Mouse (Mus musculus): ENCODE data around the gene Elp5. TPM values are rescaled to one million over a fixed set of nuclear protein-coding genes. Genes with fewer than 3 reads are reported as not detected.

Elp5 gene
- polyA plus RNA-seq, 1 experiment from 2014 or later: 97.9 TPM

DNA sequence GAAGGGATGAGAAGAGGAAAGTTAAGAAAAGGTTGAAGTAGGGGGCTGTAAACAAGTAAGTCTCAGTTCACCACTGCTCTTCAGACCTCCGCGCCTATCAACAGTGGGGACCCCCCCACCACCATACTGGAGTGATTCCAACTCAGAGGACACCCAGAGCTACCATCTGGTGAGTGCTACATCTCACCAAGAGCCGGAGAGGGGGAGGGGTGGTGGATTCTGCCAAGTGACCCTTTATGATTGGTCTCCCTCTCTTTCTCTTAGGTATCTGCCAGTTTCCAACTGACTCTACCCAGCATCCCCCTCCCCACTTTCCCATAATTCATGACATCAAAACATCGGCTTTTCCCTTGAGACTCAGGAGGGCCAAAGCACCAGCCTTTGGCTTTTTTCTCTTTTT, 41.4 kb downstream of the Elp5 start:
- no peak overlapping the region for H3K4me3 ChIP-seq (replicated peaks; ENCODE audit: low read depth, low read length)

DNA sequence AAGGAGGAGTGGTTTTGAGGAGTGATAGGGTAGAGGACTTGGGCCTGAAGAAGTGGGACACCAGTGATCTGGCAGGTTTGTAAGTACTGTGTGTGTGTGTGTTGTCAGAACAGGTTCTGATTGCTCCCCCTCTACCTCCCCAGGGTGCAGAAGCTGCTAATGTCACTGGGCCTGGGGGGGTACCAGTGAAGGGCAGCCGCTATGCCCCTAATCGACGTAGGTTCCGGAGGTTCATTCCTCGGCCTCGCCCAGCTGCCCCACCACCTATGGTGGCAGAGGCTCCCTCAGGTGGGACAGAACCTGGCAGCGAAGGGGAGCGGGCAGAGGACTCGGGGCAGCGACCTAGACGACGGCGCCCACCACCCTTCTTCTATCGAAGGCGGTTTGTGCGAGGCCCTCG, 42.6 kb downstream of the Elp5 start:
- DNase-seq (ENCODE audit: low spot score): no peak
- ATAC-seq (replicated peaks; ENCODE audit: low FRiP score, low read depth): no peak
- WGBS: 91% methylated on average over 17 of the region's 17 CpGs
- no peaks in the 10 kb centered on the region for H3K9me3 ChIP-seq (replicated peaks; ENCODE audit: low read length)
- H3K27ac ChIP-seq: no peak overlapping the region
- no peak overlapping the region for H3K4me2 ChIP-seq (ENCODE audit: low read length)
- H3K4me3 ChIP-seq (replicated peaks; ENCODE audit: low read depth, low read length): no peak overlapping the region
- TF ChIP-seq CTCF (IDR thresholded peaks at IDR 0.05; ENCODE audit: low read depth): no peak
- no peaks in the 10 kb centered on the region for H3K36me3 ChIP-seq (ENCODE audit: insufficient read depth, low read length)
- no peak overlapping the region for H3K9ac ChIP-seq (ENCODE audit: low read depth, low read length)
- H3K27me3 ChIP-seq (ENCODE audit: insufficient read depth, low read length): no peaks in the 10 kb centered on the region; the same call in 1 of the 2 replicates
- H3K4me1 ChIP-seq (replicated peaks; ENCODE audit: insufficient read depth, low read length): peaks cover 24% of the 10 kb centered on the region

More for the DNA sequence above, 41.4 kb downstream of the Elp5 start:
- ATAC-seq (replicated peaks; ENCODE audit: low FRiP score, low read depth) (no peak), DNase-seq (ENCODE audit: low spot score) (no peak)
- 0 out of 2 replicates have a peak, but pooled peaks cover 4% of the 10 kb centered on the region for H3K36me3 ChIP-seq (ENCODE audit: insufficient read depth, low read length)
- H3K27ac ChIP-seq: no peak overlapping the region
- H3K9me3 ChIP-seq (replicated peaks; ENCODE audit: low read length): no peaks in the 10 kb centered on the region
- H3K9ac ChIP-seq (ENCODE audit: low read depth, low read length): no peak overlapping the region
- TF ChIP-seq CTCF (IDR thresholded peaks at IDR 0.05; ENCODE audit: low read depth): no peak
- no peaks in the 10 kb centered on the region; the same call in 1 of the 2 replicates for H3K27me3 ChIP-seq (ENCODE audit: insufficient read depth, low read length)
- H3K4me2 ChIP-seq (ENCODE audit: low read length): no peak overlapping the region
- 75% methylated on average over 4 of the region's 4 CpGs for WGBS
- H3K4me1 ChIP-seq (replicated peaks; ENCODE audit: insufficient read depth, low read length): peaks cover 16% of the 10 kb centered on the region

DNA sequence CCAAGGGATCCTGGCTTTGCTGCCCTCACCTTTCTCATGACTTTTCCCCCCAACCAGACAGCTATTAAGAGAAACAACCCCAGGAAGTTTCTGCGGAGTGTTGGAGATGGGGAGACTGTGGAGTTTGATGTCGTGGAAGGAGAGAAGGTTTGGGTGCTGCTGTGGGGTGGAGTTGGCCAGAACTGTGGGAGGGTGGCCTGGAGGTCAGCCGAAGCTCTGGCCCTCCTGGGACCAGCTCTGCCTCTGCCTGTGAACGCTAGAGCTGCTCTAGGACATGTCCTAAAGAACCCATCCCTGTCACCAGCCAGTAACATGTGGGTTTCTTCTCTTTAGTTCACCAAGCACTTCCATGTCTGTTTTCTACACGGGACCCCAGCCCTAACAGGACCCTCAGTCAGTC, 43.1 kb downstream of the Elp5 start:
- H3K36me3 ChIP-seq (ENCODE audit: insufficient read depth, low read length): no peaks in the 10 kb centered on the region
- H3K4me2 ChIP-seq (ENCODE audit: low read length): no peak overlapping the region
- ATAC-seq (replicated peaks; ENCODE audit: low FRiP score, low read depth): no peak
- no peak for TF ChIP-seq CTCF (IDR thresholded peaks at IDR 0.05; ENCODE audit: low read depth)
- H3K27me3 ChIP-seq (ENCODE audit: insufficient read depth, low read length): no peaks in the 10 kb centered on the region; the same call in 1 of the 2 replicates
- DNase-seq (ENCODE audit: low spot score): no peak
- WGBS: 56% methylated on average over 5 of the region's 5 CpGs
- H3K9ac ChIP-seq (ENCODE audit: low read depth, low read length): no peak overlapping the region
- H3K4me1 ChIP-seq (replicated peaks; ENCODE audit: insufficient read depth, low read length): peaks cover 24% of the 10 kb centered on the region
- H3K4me3 ChIP-seq (replicated peaks; ENCODE audit: low read depth, low read length): no peak overlapping the region
- H3K9me3 ChIP-seq (replicated peaks; ENCODE audit: low read length): no peaks in the 10 kb centered on the region
- H3K27ac ChIP-seq: no peak overlapping the region

DNA sequence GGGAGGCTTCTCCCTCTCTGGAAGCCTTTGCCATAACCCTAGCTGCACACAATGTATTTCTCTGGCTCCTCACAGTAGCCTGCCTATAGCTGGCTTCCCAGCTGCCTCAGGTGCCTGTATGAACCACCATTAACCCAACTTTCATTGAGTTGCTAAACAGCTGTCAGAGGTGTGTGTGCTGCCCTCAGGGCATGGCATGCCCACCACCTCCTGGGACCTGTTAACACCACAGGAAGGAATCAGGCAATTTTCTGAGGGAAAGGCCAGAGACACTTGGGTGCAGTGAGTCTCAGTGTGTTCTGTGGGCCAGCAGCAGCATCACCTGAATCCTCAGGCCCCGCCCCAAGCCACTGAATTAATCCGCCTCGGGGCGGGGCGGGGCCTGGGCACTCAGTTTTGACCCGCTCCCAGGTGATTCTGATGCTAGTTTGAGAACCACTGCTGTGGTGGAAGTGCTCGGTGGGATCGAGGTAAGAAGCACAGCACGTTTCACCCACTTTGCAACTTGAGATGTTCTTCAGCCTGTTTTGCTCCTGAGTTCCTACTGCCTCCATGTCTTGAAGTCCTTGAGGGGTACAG, 43.8 kb downstream of the Elp5 start:
- DNase-seq (ENCODE audit: low spot score): no peak
- no peak overlapping the region for H3K9ac ChIP-seq (ENCODE audit: low read depth, low read length)
- H3K27ac ChIP-seq: 0 out of 2 replicates have a peak overlapping the region, but pooled peaks have one; percentile 80
- H3K4me2 ChIP-seq (ENCODE audit: low read length): no peak overlapping the region
- H3K27me3 ChIP-seq (ENCODE audit: insufficient read depth, low read length): no peaks in the 10 kb centered on the region; the same call in 1 of the 2 replicates
- peaks cover 24% of the 10 kb centered on the region for H3K4me1 ChIP-seq (replicated peaks; ENCODE audit: insufficient read depth, low read length)
- WGBS: 36% methylated on average over 9 of the region's 9 CpGs
- H3K36me3 ChIP-seq (ENCODE audit: insufficient read depth, low read length): no peaks in the 10 kb centered on the region
- no peak for TF ChIP-seq CTCF (IDR thresholded peaks at IDR 0.05; ENCODE audit: low read depth)
- H3K9me3 ChIP-seq (replicated peaks; ENCODE audit: low read length): no peaks in the 10 kb centered on the region
- no peak for ATAC-seq (replicated peaks; ENCODE audit: low FRiP score, low read depth)
- no peak overlapping the region for H3K4me3 ChIP-seq (replicated peaks; ENCODE audit: low read depth, low read length)

DNA sequence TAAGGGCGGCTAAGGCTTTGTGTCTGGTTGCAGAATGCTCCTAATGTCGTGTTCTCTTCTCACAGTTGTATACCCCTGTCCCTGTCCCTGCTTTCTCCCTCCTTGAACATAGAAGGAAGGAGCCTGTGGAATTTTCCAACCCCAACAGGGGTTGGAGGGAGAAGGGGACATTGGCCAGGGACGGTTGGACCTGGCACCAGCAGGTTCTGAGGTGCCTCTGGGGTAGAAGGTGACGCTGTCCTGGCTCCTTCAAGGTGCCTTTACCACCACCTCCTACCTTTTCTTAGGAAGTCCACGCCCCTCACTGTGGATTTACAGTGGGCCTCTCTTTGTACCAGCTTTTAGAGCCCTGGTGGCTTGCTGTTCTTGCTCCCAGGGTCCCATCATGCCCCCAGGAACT, 44.5 kb downstream of the Elp5 start:
- Histone ChIP-seq H3K36me3 (ENCODE audit: insufficient read depth, low read length) (no peaks in the 10 kb centered on the region), H3K27me3 (ENCODE audit: insufficient read depth, low read length) (no peaks in the 10 kb centered on the region; the same call in 1 of the 2 replicates), H3K4me2 (ENCODE audit: low read length) (no peak overlapping the region), H3K27ac (peak overlapping the region; percentile 80), H3K4me1 (replicated peaks; ENCODE audit: insufficient read depth, low read length) (peaks cover 24% of the 10 kb centered on the region), H3K9ac (ENCODE audit: low read depth, low read length) (no peak overlapping the region), H3K4me3 (replicated peaks; ENCODE audit: low read depth, low read length) (no peak overlapping the region), H3K9me3 (replicated peaks; ENCODE audit: low read length) (no peaks in the 10 kb centered on the region)
- WGBS: 59% methylated on average over 5 of the region's 5 CpGs
- ATAC-seq (replicated peaks; ENCODE audit: low FRiP score, low read depth): no peak
- no peak for DNase-seq (ENCODE audit: low spot score)
- TF ChIP-seq CTCF (IDR thresholded peaks at IDR 0.05; ENCODE audit: low read depth): no peak

DNA sequence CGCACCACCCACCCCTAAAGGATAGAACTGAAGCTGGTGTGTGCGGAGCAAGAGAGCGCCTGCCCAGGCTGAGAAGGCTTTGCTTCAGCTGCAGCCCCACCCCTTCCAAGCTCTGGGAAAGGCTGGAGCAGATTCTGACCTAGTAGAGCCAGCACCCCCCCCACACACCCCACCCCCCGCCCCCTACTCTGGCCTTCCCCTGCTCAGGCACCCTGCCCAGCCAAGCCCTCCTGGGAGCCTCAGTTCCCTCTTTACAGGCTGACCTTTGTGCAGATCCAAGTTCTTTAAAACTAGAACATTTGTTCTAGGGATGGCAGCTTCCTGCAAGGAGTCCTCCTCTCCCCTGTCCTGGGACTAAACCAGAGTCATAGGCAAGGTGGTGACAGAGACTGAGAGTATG, 44.9 kb downstream of the Elp5 start:
- no peak for DNase-seq (ENCODE audit: low spot score)
- no peak for TF ChIP-seq CTCF (IDR thresholded peaks at IDR 0.05; ENCODE audit: low read depth)

More for the DNA sequence above, 44.9 kb downstream of the Elp5 start:
- peaks cover 24% of the 10 kb centered on the region for H3K4me1 ChIP-seq (replicated peaks; ENCODE audit: insufficient read depth, low read length)
- H3K9ac ChIP-seq (ENCODE audit: low read depth, low read length): no peak overlapping the region
- no peaks in the 10 kb centered on the region for H3K9me3 ChIP-seq (replicated peaks; ENCODE audit: low read length)
- WGBS: 24% methylated on average over 4 of the region's 4 CpGs
- no peak for ATAC-seq (replicated peaks; ENCODE audit: low FRiP score, low read depth)
- H3K4me2 ChIP-seq (ENCODE audit: low read length): no peak overlapping the region
- no peak overlapping the region for H3K4me3 ChIP-seq (replicated peaks; ENCODE audit: low read depth, low read length)
- no peaks in the 10 kb centered on the region for H3K36me3 ChIP-seq (ENCODE audit: insufficient read depth, low read length)
- no peaks in the 10 kb centered on the region; the same call in 1 of the 2 replicates for H3K27me3 ChIP-seq (ENCODE audit: insufficient read depth, low read length)
- peak overlapping the region; percentile 80 for H3K27ac ChIP-seq

Measured in kidney, postnatal 0 days (tissue).